Mouse (Mus musculus): ENCODE results near the gene Cox14. TPM values are rescaled to one million over a fixed set of nuclear protein-coding genes. Genes with fewer than 3 reads are reported as not detected.
A peak's percentile ranks its signal among the peaks of the same experiment; 100 is the strongest.

The Cox14 gene
- total and polyA plus RNA-seq, 3 experiments, result 215 to 358 (median 236) TPM

DNA sequence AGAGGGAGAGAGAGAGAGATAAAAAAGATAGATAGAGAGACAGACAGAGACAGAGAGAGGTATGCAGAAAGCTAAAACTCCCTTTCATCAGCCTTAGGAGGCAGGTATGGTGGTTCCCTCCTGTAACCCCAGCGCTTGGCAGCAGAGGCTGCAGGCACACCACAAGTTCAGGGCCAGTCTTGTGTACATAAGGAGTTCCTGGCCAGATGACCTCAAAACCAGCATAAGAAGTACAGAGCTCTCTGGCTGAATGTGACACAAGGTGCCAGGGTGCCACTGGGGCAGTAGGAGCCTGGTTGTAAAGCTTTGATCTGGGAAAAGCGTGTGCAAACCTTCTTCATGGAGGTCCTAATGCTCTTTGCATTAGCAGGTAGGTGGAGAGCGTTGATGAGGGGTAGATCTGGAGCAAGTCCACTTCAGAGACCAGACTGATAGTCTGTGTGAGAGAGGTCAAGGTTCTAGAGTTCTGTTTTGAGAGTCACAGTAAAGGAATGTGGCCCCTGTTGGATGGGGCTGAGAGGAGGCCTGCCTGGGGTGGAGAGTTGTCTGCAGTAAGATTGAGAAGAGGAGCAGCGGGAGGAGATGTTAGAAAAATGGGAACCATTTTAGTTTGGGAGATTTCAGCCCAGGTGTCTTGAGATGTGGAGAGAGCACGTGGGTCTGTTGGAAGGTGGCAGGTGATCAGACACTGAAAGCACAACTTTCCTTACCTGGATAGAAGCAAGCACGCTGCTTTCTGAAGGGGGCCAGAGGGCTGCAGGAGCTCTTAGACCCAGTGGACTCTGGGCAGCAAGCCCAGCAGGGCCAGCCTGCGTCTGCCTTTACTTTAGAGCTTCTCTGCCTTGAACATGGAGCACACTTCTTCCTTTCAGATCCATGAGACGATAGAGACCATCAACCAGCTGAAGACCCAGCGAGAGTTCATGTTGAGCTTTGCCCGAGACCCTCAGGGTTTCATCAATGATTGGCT is 14.9 kb upstream of the Cox14 start:
- Histone ChIP-seq H3K4me3 (no peak overlapping the region), H3K36me3 (ENCODE audit: control insufficient read depth, insufficient read depth, low read length) (peaks cover 5% of the 10 kb centered on the region), H3K79me2 (replicated peaks; ENCODE audit: control insufficient read depth, insufficient read depth, low read length) (no peaks in the 10 kb centered on the region), H3K27ac (no peak overlapping the region), H3K9ac (ENCODE audit: low read depth, low read length) (no peak overlapping the region), H3K27me3 (ENCODE audit: control insufficient read depth, insufficient read depth, low read length) (no peaks in the 10 kb centered on the region), H3K4me1 (ENCODE audit: control insufficient read depth, insufficient read depth, low read length) (peaks cover 1% of the 10 kb centered on the region; the same call in 1 of the 2 replicates)
- intact Hi-C loops (cut with DNase I), result loop anchor here (5.0 kb wide), 1 partner anchor 197 kb away; no protein-coding TSS in a partner anchor
- WGBS, result 81% methylated on average over 10 of the region's 10 CpGs
- DNase-seq, result no peak
- TF ChIP-seq POLR2A (IDR thresholded peaks at IDR 0.05; ENCODE audit: insufficient read depth, low read depth, low read length) (no peak), CTCF (IDR thresholded peaks at IDR 0.05) (no peak), EP300 (IDR thresholded peaks at IDR 0.05; ENCODE audit: insufficient read depth, low read depth, low read length) (no peak)

DNA sequence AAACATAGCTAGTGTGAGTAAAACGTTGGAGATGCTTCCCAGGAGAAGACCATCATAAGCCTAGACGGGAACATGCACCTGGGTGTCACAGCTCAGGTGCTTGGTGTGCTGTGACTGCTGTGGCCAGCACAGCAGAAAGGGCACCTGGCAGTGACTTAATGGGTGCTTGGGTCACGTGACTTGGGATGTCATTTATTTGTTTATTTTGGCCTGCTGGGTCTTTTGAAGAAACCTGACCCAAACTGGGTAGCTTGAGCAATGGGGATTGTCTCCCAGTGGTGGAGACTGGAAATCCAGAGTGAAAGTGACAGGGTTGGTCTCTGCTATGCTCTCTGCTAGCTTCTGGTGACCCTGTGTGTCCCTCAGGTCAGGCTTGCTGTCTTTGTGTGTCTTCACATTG is 13.9 kb upstream of the Cox14 start:
- WGBS, result 72% methylated on average over 3 of the region's 3 CpGs
- Histone ChIP-seq H3K27me3 (ENCODE audit: control insufficient read depth, insufficient read depth, low read length) (no peaks in the 10 kb centered on the region), H3K79me2 (replicated peaks; ENCODE audit: control insufficient read depth, insufficient read depth, low read length) (no peaks in the 10 kb centered on the region), H3K27ac (no peak overlapping the region), H3K36me3 (ENCODE audit: control insufficient read depth, insufficient read depth, low read length) (no peaks in the 10 kb centered on the region), H3K4me3 (no peak overlapping the region), H3K9ac (ENCODE audit: low read depth, low read length) (no peak overlapping the region), H3K4me1 (ENCODE audit: control insufficient read depth, insufficient read depth, low read length) (peaks cover 5% of the 10 kb centered on the region)
- intact Hi-C loops (cut with DNase I), result loop anchor here (5.0 kb wide), 1 partner anchor 196 kb away; no protein-coding TSS in a partner anchor
- no peak for DNase-seq
- no peak for TF ChIP-seq CTCF (IDR thresholded peaks at IDR 0.05)
- no peak for TF ChIP-seq EP300 (IDR thresholded peaks at IDR 0.05; ENCODE audit: insufficient read depth, low read depth, low read length)
- TF ChIP-seq POLR2A (IDR thresholded peaks at IDR 0.05; ENCODE audit: insufficient read depth, low read depth, low read length), result no peak

DNA sequence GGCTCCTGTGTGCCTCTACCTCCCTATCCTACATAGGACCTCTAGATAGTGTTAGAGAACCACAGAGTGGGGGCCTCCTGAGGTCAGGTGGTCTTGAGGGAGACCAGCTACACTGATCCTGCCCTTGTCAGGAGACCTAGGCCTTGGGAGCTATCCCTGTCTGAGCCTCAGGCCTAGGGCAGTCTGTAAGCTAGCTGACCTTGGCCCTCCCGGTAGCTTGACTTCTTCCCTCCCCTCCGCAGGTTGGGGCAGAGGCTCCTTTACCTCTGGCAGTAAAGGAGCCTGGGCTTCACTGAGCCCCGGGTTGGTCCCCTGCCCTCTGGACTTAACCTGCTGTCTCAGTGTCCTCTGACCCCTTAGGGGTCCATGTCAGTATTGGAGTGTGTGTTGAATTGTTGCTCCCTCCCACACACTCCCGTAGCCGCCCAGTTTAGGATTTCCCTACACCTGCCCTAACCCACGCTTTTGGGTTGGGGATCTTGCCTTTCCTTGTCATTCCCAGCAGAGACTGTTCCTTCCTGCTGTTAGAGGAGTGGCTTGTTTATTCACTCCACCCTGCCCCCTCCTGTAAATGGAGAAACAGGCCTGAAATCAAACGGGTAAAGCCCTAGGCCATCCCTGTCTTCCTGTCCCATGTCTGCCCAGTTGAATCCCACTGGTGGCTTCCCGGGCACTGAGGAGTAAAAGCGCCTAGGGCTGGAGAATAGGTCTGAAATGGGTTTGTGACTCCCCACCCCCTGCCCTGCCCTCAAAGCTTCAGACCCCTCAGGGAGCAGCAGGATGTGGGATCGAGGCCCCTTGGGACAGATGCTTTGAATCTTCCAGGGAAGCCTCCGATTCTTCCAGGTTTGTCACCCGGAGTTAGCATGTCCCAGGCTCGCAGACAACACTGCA is 12.5 kb upstream of the Cox14 start:
- Histone ChIP-seq H3K4me1 (ENCODE audit: control insufficient read depth, insufficient read depth, low read length) (peaks cover 6% of the 10 kb centered on the region), H3K9ac (ENCODE audit: low read depth, low read length) (no peak overlapping the region), H3K36me3 (ENCODE audit: control insufficient read depth, insufficient read depth, low read length) (no peaks in the 10 kb centered on the region), H3K27me3 (ENCODE audit: control insufficient read depth, insufficient read depth, low read length) (no peaks in the 10 kb centered on the region), H3K27ac (no peak overlapping the region; the same call in 1 of the 2 replicates), H3K79me2 (replicated peaks; ENCODE audit: control insufficient read depth, insufficient read depth, low read length) (no peaks in the 10 kb centered on the region), H3K4me3 (no peak overlapping the region)
- intact Hi-C loops (cut with DNase I), result loop anchor here (5.0 kb wide), 1 partner anchor 194 kb away; no protein-coding TSS in a partner anchor
- WGBS, result 59% methylated on average over 13 of the region's 13 CpGs
- no peak for TF ChIP-seq CTCF (IDR thresholded peaks at IDR 0.05)
- no peak for DNase-seq

DNA sequence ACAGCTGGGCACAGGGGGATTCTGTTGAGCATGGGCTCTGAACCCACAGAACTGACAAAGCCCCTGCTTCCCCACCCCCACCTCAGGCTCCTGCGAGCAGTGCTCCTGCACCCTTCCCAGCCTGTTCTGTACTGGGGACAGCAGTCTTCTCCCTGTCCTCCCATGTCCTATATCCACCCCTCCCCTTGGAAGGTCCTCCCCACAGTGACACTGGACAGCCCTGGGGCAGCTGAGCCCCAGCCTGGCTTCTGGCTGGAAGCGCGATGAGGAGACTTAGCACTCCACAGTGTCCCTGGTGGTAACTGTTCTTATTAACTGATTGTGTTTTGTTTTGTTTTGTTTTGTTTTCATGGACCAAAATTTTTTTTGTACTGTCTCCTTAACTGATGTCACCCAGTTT is 11.8 kb upstream of the Cox14 start:
- WGBS, result 69% methylated on average over 3 of the region's 3 CpGs
- H3K27me3 ChIP-seq (ENCODE audit: control insufficient read depth, insufficient read depth, low read length), result no peaks in the 10 kb centered on the region
- no peak overlapping the region for H3K9ac ChIP-seq (ENCODE audit: low read depth, low read length)
- no peaks in the 10 kb centered on the region for H3K79me2 ChIP-seq (replicated peaks; ENCODE audit: control insufficient read depth, insufficient read depth, low read length)
- peaks cover 6% of the 10 kb centered on the region for H3K4me1 ChIP-seq (ENCODE audit: control insufficient read depth, insufficient read depth, low read length)
- no peak overlapping the region for H3K4me3 ChIP-seq
- peak overlapping the region; percentile 41 for H3K27ac ChIP-seq
- TF ChIP-seq CTCF (IDR thresholded peaks at IDR 0.05) (peak; percentile 23), EP300 (IDR thresholded peaks at IDR 0.05; ENCODE audit: insufficient read depth, low read depth, low read length) (no peak), POLR2A (IDR thresholded peaks at IDR 0.05; ENCODE audit: insufficient read depth, low read depth, low read length) (no peak)
- no peak for DNase-seq
- intact Hi-C loops (cut with DNase I), result loop anchor here (5.0 kb wide), 1 partner anchor 194 kb away; no protein-coding TSS in a partner anchor
- no peaks in the 10 kb centered on the region for H3K36me3 ChIP-seq (ENCODE audit: control insufficient read depth, insufficient read depth, low read length)

DNA sequence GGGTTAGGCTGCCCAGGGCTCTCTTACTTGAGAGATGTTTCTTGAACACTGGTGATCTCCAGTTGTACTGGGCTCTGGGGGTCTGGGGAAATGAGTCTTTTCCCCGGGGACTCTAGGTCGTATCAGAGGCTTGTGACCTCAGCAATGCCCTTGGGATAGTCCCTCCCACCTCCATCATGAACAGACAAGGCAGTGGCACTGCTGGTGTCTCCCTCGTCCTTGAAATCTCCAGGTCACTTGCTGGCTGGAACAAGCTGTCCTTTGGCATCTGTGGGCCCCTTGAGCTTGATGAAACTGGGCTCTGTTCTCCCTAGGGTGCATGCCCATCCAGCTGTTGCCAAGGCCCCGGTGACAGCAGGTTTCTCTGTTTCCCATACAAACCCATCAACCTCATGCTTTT is 11.2 kb upstream of the Cox14 start:
- 47% methylated on average over 4 of the region's 4 CpGs for WGBS
- H3K4me1 ChIP-seq (ENCODE audit: control insufficient read depth, insufficient read depth, low read length), result peaks cover 6% of the 10 kb centered on the region
- DNase-seq, result peak in 1 of 2 experiments; percentile 61
- H3K27me3 ChIP-seq (ENCODE audit: control insufficient read depth, insufficient read depth, low read length), result no peaks in the 10 kb centered on the region
- intact Hi-C loops (cut with DNase I), result loop anchor here (5.0 kb wide), 1 partner anchor 193 kb away; no protein-coding TSS in a partner anchor
- no peak overlapping the region for H3K4me3 ChIP-seq
- H3K79me2 ChIP-seq (replicated peaks; ENCODE audit: control insufficient read depth, insufficient read depth, low read length), result no peaks in the 10 kb centered on the region
- no peaks in the 10 kb centered on the region for H3K36me3 ChIP-seq (ENCODE audit: control insufficient read depth, insufficient read depth, low read length)
- H3K27ac ChIP-seq, result peak overlapping the region; percentile 41
- H3K9ac ChIP-seq (ENCODE audit: low read depth, low read length), result no peak overlapping the region
- TF ChIP-seq POLR2A (IDR thresholded peaks at IDR 0.05; ENCODE audit: insufficient read depth, low read depth, low read length) (no peak), EP300 (IDR thresholded peaks at IDR 0.05; ENCODE audit: insufficient read depth, low read depth, low read length) (peak; percentile 92), CTCF (IDR thresholded peaks at IDR 0.05) (no peak)

Data from heart, adult 2 months (tissue).